Mouse (Mus musculus) kidney, postnatal 36 days (tissue): ENCODE data around the gene Mettl1.
A peak's percentile ranks its signal among the peaks of the same experiment; 100 is the strongest.
"Not testable (repeated sequence)": the region's sequence is repeated elsewhere in the genome, so short reads cannot be mapped to it uniquely, and the experiment has no call there.

Experiments used
- DNase-seq, 2 experiments: peaks; one replicate each; pipeline ENCODE4 v3.0.0; 2021 to 2022; ENCODE audit warnings: mixed read lengths in 2 of 2

The Mettl1 gene

GRCm38 (mm10) chr10:127048608-127049394 lies 7.6 kb downstream of the Mettl1 start:
- DNase-seq, result peak in 1 of 2 experiments; percentile 51

- DNase-seq, result peak in 1 of 2 experiments; percentile 64
These were observed 8.3 kb downstream of the Mettl1 start for GRCm38 (mm10) chr10:127049395-127050118.

GRCm38 (mm10) chr10:127050119-127050474 lies 8.9 kb downstream of the Mettl1 start:
- no peak for DNase-seq

- peak in 1 of 2 experiments; percentile 58 for DNase-seq
These were observed 13.4 kb downstream of the Mettl1 start for GRCm38 (mm10) chr10:127054646-127055045.

GRCm38 (mm10) chr10:127055406-127055805 lies 14.2 kb downstream of the Mettl1 start:
- DNase-seq, result no peak

GRCm38 (mm10) chr10:127056490-127056889 lies 15.3 kb downstream of the Mettl1 start:
- no peak for DNase-seq

- peak; percentile 80 to 88 for DNase-seq
These were observed 16.9 kb downstream of the Mettl1 start for GRCm38 (mm10) chr10:127058161-127058560.

GRCm38 (mm10) chr10:127058708-127059107 lies 17.5 kb downstream of the Mettl1 start:
- no peak for DNase-seq

- peak in 1 of 2 experiments; percentile 49 for DNase-seq
These were observed 18.2 kb downstream of the Mettl1 start for GRCm38 (mm10) chr10:127059174-127059967.

GRCm38 (mm10) chr10:127059968-127060916 lies 19.0 kb downstream of the Mettl1 start, which contains the start of gene March9:
TSS of gene March9 (minus strand) at chr10:127060184.
- DNase-seq, result peak; percentile 88 to 91

- DNase-seq, result no peak
These were observed 19.9 kb downstream of the Mettl1 start for GRCm38 (mm10) chr10:127061085-127061484.

GRCm38 (mm10) chr10:127061513-127061912 lies 20.3 kb downstream of the Mettl1 start:
- DNase-seq, result no peak

- DNase-seq, result not testable (repeated sequence)
These were observed 20.9 kb downstream of the Mettl1 start for GRCm38 (mm10) chr10:127062101-127062500.

GRCm38 (mm10) chr10:127062503-127062902 lies 21.3 kb downstream of the Mettl1 start:
- DNase-seq, result no peak

- DNase-seq, result peak; percentile 99 to 100
These were observed 22.1 kb downstream of the Mettl1 start, which contains the start of gene Cdk4 for GRCm38 (mm10) chr10:127063239-127063872. TSS of gene Cdk4 (plus strand) at chr10:127063534.

- DNase-seq, result no peak
These were observed 23.0 kb downstream of the Mettl1 start for GRCm38 (mm10) chr10:127063913-127064870.

GRCm38 (mm10) chr10:127065981-127066380 lies 24.8 kb downstream of the Mettl1 start:
- DNase-seq, result peak in 1 of 2 experiments; percentile 44

GRCm38 (mm10) chr10:127066519-127067018 lies 25.4 kb downstream of the Mettl1 start:
- DNase-seq, result no peak

GRCm38 (mm10) chr10:127068360-127069038 lies 27.3 kb downstream of the Mettl1 start:
- DNase-seq, result no peak
